ENCODE assay signal across 18 mouse cellular contexts in the genomic region with DNA sequence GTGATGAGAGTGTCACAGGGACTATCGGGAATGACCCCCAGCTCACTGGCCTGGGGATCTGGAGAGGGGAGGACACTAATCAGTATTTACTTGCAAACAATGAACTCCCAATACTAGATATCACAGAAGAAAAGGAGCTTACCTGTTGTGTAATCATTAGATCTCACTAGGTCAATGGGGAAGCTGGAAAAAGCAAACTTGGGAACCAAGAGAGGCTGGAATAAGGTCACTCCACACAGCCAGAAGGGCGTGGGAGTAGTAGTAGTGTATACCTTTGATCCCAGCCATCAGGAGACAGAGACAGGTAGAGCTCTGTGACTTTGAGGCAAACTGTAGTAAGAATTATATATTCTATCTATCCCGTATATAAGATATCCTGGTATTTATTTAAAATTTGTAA.
DNase-seq lines count a peak whose midpoint lies in the region; ATAC-seq and TF ChIP-seq lines count a peak whose summit lies in the region.
"Had no signal": no experiment of that assay in that cellular context is flagged by ENCODE, and none has a peak within 500 bp of the region (broad histone marks: within the 10 kb centered on the region; RNA-seq: fewer than 3 reads in every experiment).

No protein-coding gene starts in this region.

- 95% methylated on average over 3 of the region's 3 CpGs for WGBS in heart, embryonic 15.5 days
- 77% methylated on average over 3 of the region's 3 CpGs for WGBS in liver, embryonic 11.5 days
- WGBS in liver, embryonic 12.5 days (ENCODE audit: insufficient replicate concordance), result 72% methylated on average over 3 of the region's 3 CpGs

- no peak overlapping the region for H3K4me3 ChIP-seq in gastrocnemius, adult 2 months
- no peak overlapping the region for H3K4me3 ChIP-seq in heart, embryonic 15.5 days
- no peak overlapping the region for H3K4me3 ChIP-seq in liver, embryonic 11.5 days (ENCODE audit: low read depth, low read length)
- H3K4me3 ChIP-seq in liver, embryonic 12.5 days, result no peak overlapping the region
- H3K4me3 ChIP-seq: forebrain, embryonic 10.5 days; forebrain, embryonic 13.5 days; heart, embryonic 12.5 days; hindbrain, embryonic 10.5 days; hindbrain, embryonic 13.5 days had no signal

- no peak overlapping the region for H3K9ac ChIP-seq in heart, embryonic 15.5 days
- H3K9ac ChIP-seq in liver, embryonic 11.5 days (ENCODE audit: low read depth, low read length), result no peak overlapping the region
- H3K9ac ChIP-seq in liver, embryonic 12.5 days, result no peak overlapping the region
- H3K9ac ChIP-seq: forebrain, embryonic 13.5 days; heart, embryonic 12.5 days; hindbrain, embryonic 13.5 days had no signal

- peaks cover 70% of the 10 kb centered on the region for H3K4me1 ChIP-seq in heart, embryonic 15.5 days (replicated peaks)
- peaks cover 24% of the 10 kb centered on the region for H3K4me1 ChIP-seq in liver, embryonic 11.5 days (replicated peaks; ENCODE audit: control insufficient read depth, insufficient read depth, low read length)
- H3K4me1 ChIP-seq in liver, embryonic 12.5 days, result peaks cover 49% of the 10 kb centered on the region

- H3K27ac ChIP-seq in gastrocnemius, adult 2 months, result peak overlapping the region; percentile 85; the same call in 1 of the 2 replicates
- 0 out of 2 replicates have a peak overlapping the region, but pooled peaks have one; percentile 43 for H3K27ac ChIP-seq in heart, embryonic 15.5 days
- H3K27ac ChIP-seq in liver, embryonic 11.5 days (ENCODE audit: low read depth, low read length), result no peak overlapping the region
- no peak overlapping the region for H3K27ac ChIP-seq in liver, embryonic 12.5 days
- H3K27ac ChIP-seq: forebrain, embryonic 10.5 days; forebrain, embryonic 13.5 days; hindbrain, embryonic 10.5 days; hindbrain, embryonic 13.5 days had no signal

- no peak for DNase-seq in gastrocnemius, adult 2 months
- DNase-seq in gastrocnemius, postnatal 25 days, result no peak
- no peak for DNase-seq in heart, adult 9 months (ENCODE audit: low spot score in 2 of 2)
- DNase-seq in liver, embryonic 11.5 days (ENCODE audit: low spot score), result peak; percentile 11
- DNase-seq in layer of hippocampus, adult 9-10 months (ENCODE audit: low spot score), result no peak
- DNase-seq: adrenal gland, adult 8-10 months; adrenal gland, postnatal 25 days; gastrocnemius, postnatal 14 days had no signal

- H3K4me2 ChIP-seq in heart, embryonic 15.5 days, result no peak overlapping the region
- no peak overlapping the region for H3K4me2 ChIP-seq in liver, embryonic 11.5 days
- no peak overlapping the region for H3K4me2 ChIP-seq in liver, embryonic 12.5 days
- H3K4me2 ChIP-seq: heart, embryonic 12.5 days; hindbrain, embryonic 13.5 days had no signal

- H3K9me3 ChIP-seq in heart, embryonic 15.5 days (replicated peaks), result no peaks in the 10 kb centered on the region
- no peaks in the 10 kb centered on the region for H3K9me3 ChIP-seq in liver, embryonic 11.5 days (ENCODE audit: control insufficient read depth, low read length)
- no peaks in the 10 kb centered on the region for H3K9me3 ChIP-seq in liver, embryonic 12.5 days (replicated peaks)
- H3K9me3 ChIP-seq: forebrain, embryonic 10.5 days; forebrain, embryonic 13.5 days; heart, embryonic 12.5 days; hindbrain, embryonic 10.5 days; hindbrain, embryonic 13.5 days had no signal

- H3K27me3 ChIP-seq in heart, embryonic 15.5 days, result no peaks in the 10 kb centered on the region
- H3K27me3 ChIP-seq in liver, embryonic 11.5 days (replicated peaks; ENCODE audit: control insufficient read depth, insufficient read depth, low read length), result no peaks in the 10 kb centered on the region
- no peaks in the 10 kb centered on the region for H3K27me3 ChIP-seq in liver, embryonic 12.5 days (replicated peaks)
- H3K27me3 ChIP-seq: forebrain, embryonic 13.5 days; heart, embryonic 12.5 days had no signal

- H3K36me3 ChIP-seq in heart, embryonic 15.5 days, result no peaks in the 10 kb centered on the region
- no peaks in the 10 kb centered on the region for H3K36me3 ChIP-seq in liver, embryonic 11.5 days (ENCODE audit: control insufficient read depth, insufficient read depth, low read length)
- no peaks in the 10 kb centered on the region for H3K36me3 ChIP-seq in liver, embryonic 12.5 days
- H3K36me3 ChIP-seq: forebrain, embryonic 10.5 days; heart, embryonic 12.5 days; hindbrain, embryonic 10.5 days; hindbrain, embryonic 13.5 days had no signal

- intact Hi-C loops in gastrocnemius, adult 2 months (cut with DNase I), result loop anchor here (5.0 kb wide), 1 partner anchor 33 kb away; no protein-coding TSS in a partner anchor

- TF ChIP-seq CTCF in gastrocnemius, adult 2 months (IDR thresholded peaks at IDR 0.05), result no peak

- ATAC-seq in heart, embryonic 15.5 days (replicated peaks; ENCODE audit: insufficient number of reproducible peaks, insufficient read depth, low FRiP score, low read depth), result no peak
- no peak for ATAC-seq in liver, embryonic 11.5 days (replicated peaks; ENCODE audit: low FRiP score)
- ATAC-seq in liver, embryonic 12.5 days, result no peak
- ATAC-seq: activated CD4-positive, CD25-positive, alpha-beta regulatory T cell, adult 4 months; hindbrain, embryonic 16.5 days; inflammation-experienced regulatory T-cells, adult 6 months had no signal

Comparison
In these comparisons a context has a peak if more than half of its experiments do, and no peak if none do; other contexts are left out.
1. H3K27ac ChIP-seq: peak in gastrocnemius, adult 2 months (single experiment) and heart, embryonic 15.5 days (single experiment); none in liver, embryonic 11.5 days (single experiment) and liver, embryonic 12.5 days (single experiment).